ENCODE assay signal across 16 mouse cellular contexts in genomic region chr10:63415850-63416249, GRCm38 (mm10). TPM values are rescaled to one million over a fixed set of nuclear protein-coding genes. Genes with fewer than 3 reads are reported as not detected.
DNase-seq lines count a peak whose midpoint lies in the region; ATAC-seq and TF ChIP-seq lines count a peak whose summit lies in the region.
"Had no signal": no experiment of that assay in that cellular context is flagged by ENCODE, and none has a peak within 500 bp of the region (broad histone marks: within the 10 kb centered on the region; RNA-seq: fewer than 3 reads in every experiment).

No protein-coding gene starts in this region.

- no peak for TF ChIP-seq CTCF in heart, postnatal 0 days (IDR thresholded peaks at IDR 0.05; ENCODE audit: low read depth)

- peak overlapping the region; percentile 39 for H3K4me2 ChIP-seq in heart, postnatal 0 days (ENCODE audit: low read depth, low read length)
- H3K4me2 ChIP-seq in midbrain, embryonic 15.5 days: 0 out of 2 replicates have a peak overlapping the region, but pooled peaks have one; percentile 11
- H3K4me2 ChIP-seq in midbrain, embryonic 13.5 days (replicated peaks): no peak overlapping the region
- peak overlapping the region; percentile 30 for H3K4me2 ChIP-seq in intestine, embryonic 15.5 days (replicated peaks)
- H3K4me2 ChIP-seq in stomach, embryonic 15.5 days: peak overlapping the region; percentile 25; the same call in 1 of the 2 replicates

- no peak for DNase-seq in heart, postnatal 0 days (ENCODE audit: low spot score)
- DNase-seq in heart, postnatal 10 days: no peak
- DNase-seq in layer of hippocampus, postnatal 10 days (ENCODE audit: low spot score in 2 of 2): no peak
- DNase-seq in kidney, postnatal 10 days: no peak
- DNase-seq: cerebellum, adult 18-20 months; thymus, postnatal 25 days had no signal

- no peak overlapping the region for H3K4me3 ChIP-seq in heart, postnatal 0 days (ENCODE audit: low read depth, low read length)
- 0 out of 2 replicates have a peak overlapping the region, but pooled peaks have one; percentile 6 for H3K4me3 ChIP-seq in midbrain, embryonic 15.5 days
- no peak overlapping the region for H3K4me3 ChIP-seq in midbrain, embryonic 13.5 days (replicated peaks)
- H3K4me3 ChIP-seq in intestine, embryonic 15.5 days (replicated peaks): no peak overlapping the region
- H3K4me3 ChIP-seq in stomach, embryonic 15.5 days (replicated peaks): no peak overlapping the region

- H3K9ac ChIP-seq in heart, postnatal 0 days (replicated peaks; ENCODE audit: low read depth, low read length): no peak overlapping the region
- no peak overlapping the region for H3K9ac ChIP-seq in midbrain, embryonic 15.5 days
- H3K9ac ChIP-seq in midbrain, embryonic 13.5 days (replicated peaks): no peak overlapping the region
- no peak overlapping the region for H3K9ac ChIP-seq in intestine, embryonic 15.5 days
- H3K9ac ChIP-seq in stomach, embryonic 15.5 days: no peak overlapping the region
- H3K9ac ChIP-seq: liver, embryonic 14.5 days had no signal

- H3K27me3 ChIP-seq in heart, postnatal 0 days (ENCODE audit: control insufficient read depth, insufficient read depth, low read length): no peaks in the 10 kb centered on the region
- no peaks in the 10 kb centered on the region for H3K27me3 ChIP-seq in midbrain, embryonic 15.5 days (replicated peaks)
- H3K27me3 ChIP-seq in midbrain, embryonic 13.5 days: no peaks in the 10 kb centered on the region
- H3K27me3 ChIP-seq in intestine, embryonic 15.5 days (replicated peaks): no peaks in the 10 kb centered on the region
- no peaks in the 10 kb centered on the region for H3K27me3 ChIP-seq in stomach, embryonic 15.5 days (replicated peaks)

- H3K9me3 ChIP-seq in heart, postnatal 0 days (replicated peaks; ENCODE audit: control insufficient read depth, low read length): no peaks in the 10 kb centered on the region
- H3K9me3 ChIP-seq in midbrain, embryonic 15.5 days: no peaks in the 10 kb centered on the region
- no peaks in the 10 kb centered on the region for H3K9me3 ChIP-seq in midbrain, embryonic 13.5 days
- H3K9me3 ChIP-seq in intestine, embryonic 15.5 days: no peaks in the 10 kb centered on the region
- no peaks in the 10 kb centered on the region for H3K9me3 ChIP-seq in stomach, embryonic 15.5 days

- no peaks in the 10 kb centered on the region for H3K4me1 ChIP-seq in heart, postnatal 0 days (ENCODE audit: control insufficient read depth, insufficient read depth)
- no peaks in the 10 kb centered on the region for H3K4me1 ChIP-seq in midbrain, embryonic 15.5 days
- no peaks in the 10 kb centered on the region for H3K4me1 ChIP-seq in midbrain, embryonic 13.5 days (replicated peaks)
- H3K4me1 ChIP-seq in intestine, embryonic 15.5 days (replicated peaks): no peaks in the 10 kb centered on the region
- H3K4me1 ChIP-seq in stomach, embryonic 15.5 days: no peaks in the 10 kb centered on the region

- no peak for TF ChIP-seq EP300 in heart, postnatal 0 days (IDR thresholded peaks at IDR 0.05; ENCODE audit: low read depth)

- intact Hi-C loops in heart, postnatal 10 days (cut with DNase I): no loop called here

- no peak overlapping the region for H3K27ac ChIP-seq in heart, postnatal 0 days (ENCODE audit: low read depth)
- no peak overlapping the region for H3K27ac ChIP-seq in midbrain, embryonic 15.5 days
- no peak overlapping the region for H3K27ac ChIP-seq in midbrain, embryonic 13.5 days
- H3K27ac ChIP-seq in intestine, embryonic 15.5 days: no peak overlapping the region
- no peak overlapping the region for H3K27ac ChIP-seq in stomach, embryonic 15.5 days
- H3K27ac ChIP-seq: kidney, postnatal 0 days; liver, embryonic 14.5 days had no signal

- no peak for ATAC-seq in heart, postnatal 0 days (ENCODE audit: insufficient read depth, low read depth)
- ATAC-seq in midbrain, embryonic 15.5 days (replicated peaks): no peak
- no peak for ATAC-seq in midbrain, embryonic 13.5 days
- 0 out of 2 replicates have a peak, but pooled peaks have one; percentile 23 for ATAC-seq in intestine, embryonic 15.5 days
- ATAC-seq in stomach, embryonic 15.5 days (ENCODE audit: insufficient read depth, low FRiP score, low read depth): no peak

- 49% methylated on average over 7 of the region's 7 CpGs for WGBS in heart, postnatal 0 days
- WGBS in midbrain, embryonic 15.5 days: 61% methylated on average over 7 of the region's 7 CpGs
- WGBS in midbrain, embryonic 13.5 days: 73% methylated on average over 7 of the region's 7 CpGs
- WGBS in intestine, embryonic 15.5 days: 47% methylated on average over 7 of the region's 7 CpGs
- 34% methylated on average over 7 of the region's 7 CpGs for WGBS in stomach, embryonic 15.5 days

- no peaks in the 10 kb centered on the region for H3K36me3 ChIP-seq in heart, postnatal 0 days (replicated peaks; ENCODE audit: control insufficient read depth, insufficient read depth, low read length)
- H3K36me3 ChIP-seq in midbrain, embryonic 15.5 days (replicated peaks): no peaks in the 10 kb centered on the region
- H3K36me3 ChIP-seq in midbrain, embryonic 13.5 days: no peaks in the 10 kb centered on the region
- H3K36me3 ChIP-seq in intestine, embryonic 15.5 days: no peaks in the 10 kb centered on the region
- no peaks in the 10 kb centered on the region for H3K36me3 ChIP-seq in stomach, embryonic 15.5 days

RNA-seq across cellular contexts. Expression of gene Gm7075, which starts 5.7 kb away (rescaled TPM):
- not detected in 2 replicates for total RNA-seq in heart, postnatal 0 days (2014; rRNA removed; ENCODE audit: low replicate concordance)
- polyA plus RNA-seq in heart, postnatal 0 days (2015; fragmentation: Nextera tagmentation; extraction: Ambion mirVana): not detected in 2 replicates
- not detected for total RNA-seq in heart, postnatal 10 days (2021)
- not detected in 2 replicates for polyA plus RNA-seq in midbrain, embryonic 15.5 days (2015; fragmentation: Nextera tagmentation; extraction: Ambion mirVana)
- polyA plus RNA-seq in midbrain, embryonic 13.5 days (2015; fragmentation: Nextera tagmentation; extraction: Ambion mirVana): 0.57 TPM in 1 of 2 replicates, not detected in the other
- polyA plus RNA-seq in intestine, embryonic 15.5 days (2015; fragmentation: Nextera tagmentation; extraction: Ambion mirVana): not detected in 2 replicates
- not detected in 2 replicates for polyA plus RNA-seq in stomach, embryonic 15.5 days (2015; fragmentation: Nextera tagmentation; extraction: Ambion mirVana)
- total RNA-seq in layer of hippocampus, postnatal 10 days (2021): not detected
- total RNA-seq: adrenal gland, postnatal 4 days; gastrocnemius, postnatal 4 days; left cerebral cortex, adult 18-20 months had no signal
- polyA plus RNA-seq: kidney, postnatal 0 days; liver, embryonic 14.5 days; spleen, adult 2 months had no signal

RNA-seq across cellular contexts. Expression of gene Ctnna3, which starts 14.0 kb away (rescaled TPM):
- 58.4 and 62.6 TPM in 2 replicates for total RNA-seq in heart, postnatal 0 days (2014; rRNA removed; ENCODE audit: low replicate concordance)
- polyA plus RNA-seq in heart, postnatal 0 days (2015; fragmentation: Nextera tagmentation; extraction: Ambion mirVana): 18.2 and 18.6 TPM in 2 replicates
- 10 to 100 TPM; 75.4 to 79.3 TPM for total RNA-seq in heart, postnatal 10 days (2021)
- 0.61 and 0.80 TPM in 2 replicates for polyA plus RNA-seq in midbrain, embryonic 15.5 days (2015; fragmentation: Nextera tagmentation; extraction: Ambion mirVana)
- polyA plus RNA-seq in midbrain, embryonic 13.5 days (2015; fragmentation: Nextera tagmentation; extraction: Ambion mirVana): 0.23 and 0.39 TPM in 2 replicates
- 0.98 and 1.3 TPM in 2 replicates for polyA plus RNA-seq in intestine, embryonic 15.5 days (2015; fragmentation: Nextera tagmentation; extraction: Ambion mirVana)
- 0.54 and 0.58 TPM in 2 replicates for polyA plus RNA-seq in stomach, embryonic 15.5 days (2015; fragmentation: Nextera tagmentation; extraction: Ambion mirVana)
- 1 to 10 TPM; 1.0 to 1.5 TPM for total RNA-seq in layer of hippocampus, postnatal 10 days (2021)

RNA-seq across cellular contexts. Expression of gene Dnajc12, which starts 33.6 kb away (rescaled TPM):
- total RNA-seq in heart, postnatal 0 days (2014; rRNA removed; ENCODE audit: low replicate concordance): 3.2 and 3.6 TPM in 2 replicates
- polyA plus RNA-seq in heart, postnatal 0 days (2015; fragmentation: Nextera tagmentation; extraction: Ambion mirVana): 9.5 and 11.0 TPM in 2 replicates
- 1 to 10 TPM; 7.8 to 8.7 TPM for total RNA-seq in heart, postnatal 10 days (2021)
- polyA plus RNA-seq in midbrain, embryonic 15.5 days (2015; fragmentation: Nextera tagmentation; extraction: Ambion mirVana): 18.0 and 20.3 TPM in 2 replicates
- polyA plus RNA-seq in midbrain, embryonic 13.5 days (2015; fragmentation: Nextera tagmentation; extraction: Ambion mirVana): 15.9 and 21.7 TPM in 2 replicates
- 8.6 and 9.8 TPM in 2 replicates for polyA plus RNA-seq in intestine, embryonic 15.5 days (2015; fragmentation: Nextera tagmentation; extraction: Ambion mirVana)
- polyA plus RNA-seq in stomach, embryonic 15.5 days (2015; fragmentation: Nextera tagmentation; extraction: Ambion mirVana): 9.3 and 10.5 TPM in 2 replicates
- total RNA-seq in layer of hippocampus, postnatal 10 days (2021): 10 to 100 TPM; 12.1 to 12.6 TPM

RNA-seq across cellular contexts. Expression of gene Sirt1, which starts 34.3 kb away (rescaled TPM):
- 10.4 and 10.7 TPM in 2 replicates for total RNA-seq in heart, postnatal 0 days (2014; rRNA removed; ENCODE audit: low replicate concordance)
- polyA plus RNA-seq in heart, postnatal 0 days (2015; fragmentation: Nextera tagmentation; extraction: Ambion mirVana): 2.1 and 2.5 TPM in 2 replicates
- total RNA-seq in heart, postnatal 10 days (2021): 10 to 100 TPM; 12.4 to 14.2 TPM
- polyA plus RNA-seq in midbrain, embryonic 15.5 days (2015; fragmentation: Nextera tagmentation; extraction: Ambion mirVana): 5.7 and 6.1 TPM in 2 replicates
- 5.5 and 5.8 TPM in 2 replicates for polyA plus RNA-seq in midbrain, embryonic 13.5 days (2015; fragmentation: Nextera tagmentation; extraction: Ambion mirVana)
- polyA plus RNA-seq in intestine, embryonic 15.5 days (2015; fragmentation: Nextera tagmentation; extraction: Ambion mirVana): 4.0 and 5.2 TPM in 2 replicates
- polyA plus RNA-seq in stomach, embryonic 15.5 days (2015; fragmentation: Nextera tagmentation; extraction: Ambion mirVana): 5.2 and 5.5 TPM in 2 replicates
- 10 to 100 TPM; 13.7 to 13.8 TPM for total RNA-seq in layer of hippocampus, postnatal 10 days (2021)
